ENCODE assay signal across 9 mouse cellular contexts in the genomic region with DNA sequence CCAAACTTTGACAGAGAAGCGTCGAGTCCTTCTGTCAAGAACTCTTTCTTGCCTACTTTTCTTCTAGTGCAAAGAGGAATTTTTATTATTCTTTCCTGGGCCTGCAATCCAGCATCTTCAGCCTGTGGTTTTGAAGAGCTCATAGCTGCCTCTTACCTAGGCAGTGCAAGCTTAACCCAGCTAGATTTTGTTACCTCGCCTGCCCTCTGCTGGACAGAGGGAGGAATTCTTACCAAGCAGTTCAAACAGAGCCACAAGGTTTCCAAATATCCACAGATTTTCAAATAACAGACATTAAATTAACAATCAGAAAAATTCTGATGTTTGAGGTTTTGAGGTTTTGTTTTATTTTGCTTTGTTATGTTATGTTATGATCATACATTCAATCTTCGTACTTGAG.
DNase-seq lines count a peak whose midpoint lies in the region; ATAC-seq and TF ChIP-seq lines count a peak whose summit lies in the region.
"Had no signal": no experiment of that assay in that cellular context is flagged by ENCODE, and none has a peak within 500 bp of the region (broad histone marks: within the 10 kb centered on the region; RNA-seq: fewer than 3 reads in every experiment).

No protein-coding gene starts in this region.

- no peaks in the 10 kb centered on the region for H3K36me3 ChIP-seq in kidney, postnatal 0 days (ENCODE audit: insufficient read depth, low read length)
- no peaks in the 10 kb centered on the region for H3K36me3 ChIP-seq in liver, embryonic 13.5 days
- H3K36me3 ChIP-seq: heart, embryonic 13.5 days had no signal

- WGBS in kidney, postnatal 0 days: 16% methylated on average over 4 of the region's 4 CpGs
- 18% methylated on average over 4 of the region's 4 CpGs for WGBS in liver, embryonic 13.5 days (ENCODE audit: insufficient replicate concordance)

- H3K4me1 ChIP-seq in kidney, postnatal 0 days (replicated peaks; ENCODE audit: insufficient read depth, low read length): no peaks in the 10 kb centered on the region
- no peaks in the 10 kb centered on the region for H3K4me1 ChIP-seq in liver, embryonic 13.5 days (replicated peaks)
- H3K4me1 ChIP-seq: heart, embryonic 13.5 days had no signal

- no peak overlapping the region for H3K27ac ChIP-seq in kidney, postnatal 0 days
- no peak overlapping the region for H3K27ac ChIP-seq in liver, embryonic 13.5 days
- H3K27ac ChIP-seq: heart, embryonic 13.5 days had no signal

- no peaks in the 10 kb centered on the region for H3K27me3 ChIP-seq in kidney, postnatal 0 days (ENCODE audit: insufficient read depth, low read length)
- no peaks in the 10 kb centered on the region for H3K27me3 ChIP-seq in liver, embryonic 13.5 days
- H3K27me3 ChIP-seq: heart, embryonic 13.5 days had no signal

- peak; percentile 15 for DNase-seq in 3134 (ENCODE audit: extremely low read depth, insufficient read length, low spot score)
- DNase-seq in NIH3T3 (ENCODE audit: low read depth): peak; percentile 94
- peak; percentile 53 for DNase-seq in cerebellum, adult 8-10 months
- DNase-seq in forelimb bud, embryonic 11.5 days (ENCODE audit: low read depth, low spot score): peak; percentile 83
- DNase-seq in kidney, postnatal 0 days (ENCODE audit: low spot score): peak; percentile 77
- DNase-seq in liver, embryonic 13.5 days: peak; percentile 7
- peak; percentile 68 for DNase-seq in ovary, postnatal 36 days (ENCODE audit: low spot score)
- DNase-seq in thymus, postnatal 4 days: peak; percentile 74

- ATAC-seq in kidney, postnatal 0 days (replicated peaks; ENCODE audit: low FRiP score, low read depth): no peak
- ATAC-seq in liver, embryonic 13.5 days (ENCODE audit: low read depth): no peak

- H3K4me2 ChIP-seq in kidney, postnatal 0 days (ENCODE audit: low read length): no peak overlapping the region
- no peak overlapping the region for H3K4me2 ChIP-seq in liver, embryonic 13.5 days
- H3K4me2 ChIP-seq: heart, embryonic 13.5 days had no signal

- no peaks in the 10 kb centered on the region for H3K9me3 ChIP-seq in kidney, postnatal 0 days (replicated peaks; ENCODE audit: low read length)
- H3K9me3 ChIP-seq in liver, embryonic 13.5 days (replicated peaks): no peaks in the 10 kb centered on the region
- H3K9me3 ChIP-seq: heart, embryonic 13.5 days had no signal

- no peak overlapping the region for H3K4me3 ChIP-seq in kidney, postnatal 0 days (replicated peaks; ENCODE audit: low read depth, low read length)
- H3K4me3 ChIP-seq in liver, embryonic 13.5 days (replicated peaks): no peak overlapping the region
- H3K4me3 ChIP-seq: heart, embryonic 13.5 days had no signal

- H3K9ac ChIP-seq in kidney, postnatal 0 days (ENCODE audit: low read depth, low read length): no peak overlapping the region
- H3K9ac ChIP-seq in liver, embryonic 13.5 days: no peak overlapping the region
- H3K9ac ChIP-seq: heart, embryonic 13.5 days had no signal

- TF ChIP-seq CTCF in kidney, postnatal 0 days (IDR thresholded peaks at IDR 0.05; ENCODE audit: low read depth): peak; percentile 82

Comparison
In these comparisons a context has a peak if more than half of its experiments do, and no peak if none do; other contexts are left out.
1. DNase-seq: peak in every context shown above with its lines; median percentile 94 in NIH3T3; 83 in forelimb bud, embryonic 11.5 days; 77 in kidney, postnatal 0 days; 74 in thymus, postnatal 4 days; 68 in ovary, postnatal 36 days; 53 in cerebellum, adult 8-10 months; 15 in 3134; 7 in liver, embryonic 13.5 days.